Mouse (Mus musculus): ENCODE measurements around the gene Lgi4. TPM values are rescaled to one million over a fixed set of nuclear protein-coding genes. Genes with fewer than 3 reads are reported as not detected.

Gene Lgi4
- polyA plus RNA-seq, 1 experiment from 2014 or later, result 0.58 TPM

- Histone ChIP-seq H3K4me2 (no peak overlapping the region), H3K4me1 (peaks cover 10% of the 10 kb centered on the region), H3K36me3 (no peaks in the 10 kb centered on the region), H3K9ac (no peak overlapping the region), H3K9me3 (no peaks in the 10 kb centered on the region), H3K27ac (no peak overlapping the region), H3K4me3 (no peak overlapping the region), H3K27me3 (no peaks in the 10 kb centered on the region)
- ATAC-seq (ENCODE audit: insufficient number of reproducible peaks, low FRiP score, low TSS enrichment, low read depth), result no peak
- 56% methylated on average over 4 of the region's 4 CpGs for WGBS
Measured at GRCm38 (mm10) chr7:31112036-31112435, 52.9 kb downstream of the Lgi4 start.

DNA sequence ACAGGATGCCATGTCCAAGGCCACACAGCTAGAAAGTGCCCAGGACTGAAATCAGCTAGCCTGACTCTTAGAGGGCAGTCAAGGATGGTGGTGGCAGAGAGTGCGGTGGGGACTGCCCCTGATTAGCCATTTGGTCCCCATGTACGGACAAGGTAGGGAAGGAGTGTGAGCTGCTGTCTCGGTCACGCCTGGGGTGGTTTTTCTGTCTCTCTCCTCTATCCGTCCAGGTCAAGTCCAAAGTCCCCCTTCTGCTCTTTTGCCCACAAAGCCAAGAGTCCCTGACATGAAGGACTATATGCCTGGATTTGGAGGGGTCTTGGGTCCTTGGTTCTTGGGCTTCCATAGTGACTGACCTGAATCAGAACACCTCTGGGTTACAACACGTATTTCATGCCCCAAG lies 54.7 kb downstream of the Lgi4 start:
- ATAC-seq (ENCODE audit: insufficient number of reproducible peaks, low FRiP score, low TSS enrichment, low read depth), result no peak
- Histone ChIP-seq H3K27ac (no peak overlapping the region), H3K36me3 (no peaks in the 10 kb centered on the region), H3K4me1 (peaks cover 10% of the 10 kb centered on the region), H3K9me3 (no peaks in the 10 kb centered on the region), H3K4me2 (no peak overlapping the region), H3K27me3 (no peaks in the 10 kb centered on the region), H3K4me3 (no peak overlapping the region), H3K9ac (no peak overlapping the region)
- 75% methylated on average over 6 of the region's 6 CpGs for WGBS

DNA sequence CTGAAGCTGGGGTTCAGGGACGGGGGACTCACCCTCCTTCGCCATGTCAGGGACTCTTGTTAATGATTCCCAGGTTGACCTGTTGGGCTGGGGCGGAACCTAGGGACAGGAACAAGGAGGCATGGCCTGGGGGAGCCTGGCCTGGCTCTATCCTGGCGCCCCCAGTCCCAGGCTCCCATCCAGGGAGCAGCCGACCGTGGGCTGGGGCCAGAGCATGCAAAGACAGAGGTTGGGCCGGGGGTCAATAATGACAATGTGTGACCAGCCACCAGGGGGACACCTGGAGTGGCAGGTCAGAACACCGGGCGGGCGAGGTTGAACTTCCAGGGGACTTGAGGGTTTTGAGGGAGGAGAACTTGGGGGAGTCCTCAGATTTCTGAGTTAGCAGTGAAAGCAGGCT lies 55.5 kb downstream of the Lgi4 start:
- Histone ChIP-seq H3K4me3 (no peak overlapping the region), H3K27me3 (no peaks in the 10 kb centered on the region), H3K27ac (no peak overlapping the region), H3K9ac (no peak overlapping the region), H3K4me1 (peaks cover 10% of the 10 kb centered on the region), H3K4me2 (peak overlapping the region; percentile 35; the same call in 1 of the 2 replicates), H3K9me3 (no peaks in the 10 kb centered on the region), H3K36me3 (no peaks in the 10 kb centered on the region)
- 53% methylated on average over 10 of the region's 10 CpGs for WGBS
- ATAC-seq (ENCODE audit: insufficient number of reproducible peaks, low FRiP score, low TSS enrichment, low read depth), result no peak

GRCm38 (mm10) chr7:31115182-31115581 lies 56.0 kb downstream of the Lgi4 start, which contains the start of gene Hpn:
Hpn (minus strand) TSS chr7:31115290.
- Histone ChIP-seq H3K4me1 (peaks cover 10% of the 10 kb centered on the region), H3K4me3 (no peak within 1 kb of the TSS), H3K27me3 (no peaks in the 10 kb centered on the region), H3K36me3 (no peaks in the 10 kb centered on the region), H3K4me2 (peak within 1 kb of the TSS; percentile 35), H3K9me3 (no peaks in the 10 kb centered on the region), H3K9ac (no peak within 1 kb of the TSS), H3K27ac (no peak within 1 kb of the TSS; the same call in 1 of the 2 replicates)
- no peak for ATAC-seq (ENCODE audit: insufficient number of reproducible peaks, low FRiP score, low TSS enrichment, low read depth)
- WGBS, result 20% methylated on average over 15 of the region's 15 CpGs

- H3K4me1 ChIP-seq, result peaks cover 10% of the 10 kb centered on the region
- peak overlapping the region; percentile 35; the same call in 1 of the 2 replicates for H3K4me2 ChIP-seq
- H3K36me3 ChIP-seq, result no peaks in the 10 kb centered on the region
- no peaks in the 10 kb centered on the region for H3K9me3 ChIP-seq
- H3K27me3 ChIP-seq, result no peaks in the 10 kb centered on the region
- no peak overlapping the region for H3K9ac ChIP-seq
- 38% methylated on average over 17 of the region's 17 CpGs for WGBS
- H3K27ac ChIP-seq, result no peak overlapping the region; the same call in 1 of the 2 replicates
- no peak for ATAC-seq (ENCODE audit: insufficient number of reproducible peaks, low FRiP score, low TSS enrichment, low read depth)
- no peak overlapping the region for H3K4me3 ChIP-seq
Measured at GRCm38 (mm10) chr7:31115587-31116043, 56.5 kb downstream of the Lgi4 start.

- no peak overlapping the region for H3K4me2 ChIP-seq
- H3K9ac ChIP-seq, result no peak overlapping the region
- no peak overlapping the region for H3K27ac ChIP-seq
- no peak overlapping the region for H3K4me3 ChIP-seq
- no peak for ATAC-seq (ENCODE audit: insufficient number of reproducible peaks, low FRiP score, low TSS enrichment, low read depth)
- WGBS, result 45% methylated on average over 15 of the region's 16 CpGs
- H3K9me3 ChIP-seq, result no peaks in the 10 kb centered on the region
- peaks cover 10% of the 10 kb centered on the region for H3K4me1 ChIP-seq
- no peaks in the 10 kb centered on the region for H3K36me3 ChIP-seq
- H3K27me3 ChIP-seq, result no peaks in the 10 kb centered on the region
Measured at GRCm38 (mm10) chr7:31116721-31117145, 57.6 kb downstream of the Lgi4 start.

DNA sequence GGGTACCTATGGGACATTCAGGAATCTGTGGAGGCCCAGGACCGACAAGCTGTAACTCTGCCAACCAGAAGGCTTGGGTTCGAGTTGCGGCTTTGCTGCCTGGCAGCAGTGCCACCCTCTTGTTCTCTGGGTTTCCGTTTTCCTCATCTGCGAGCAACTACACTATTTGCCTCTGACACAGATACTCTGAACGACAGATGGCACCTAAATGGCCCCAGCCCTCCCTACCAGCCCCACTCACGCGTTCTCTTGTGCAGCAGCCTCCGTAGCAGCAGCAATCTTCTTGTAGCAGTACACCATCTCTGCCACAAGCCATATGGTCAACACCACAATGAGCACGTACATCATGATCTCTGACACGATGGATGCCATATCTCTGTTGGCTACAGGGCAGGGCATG lies 58.3 kb downstream of the Lgi4 start:
- H3K36me3 ChIP-seq, result no peaks in the 10 kb centered on the region
- no peak overlapping the region for H3K9ac ChIP-seq
- WGBS, result 87% methylated on average over 11 of the region's 11 CpGs

GRCm38 (mm10) chr7:31118486-31118885 lies 59.3 kb downstream of the Lgi4 start:
- Histone ChIP-seq H3K4me1 (peaks cover 10% of the 10 kb centered on the region), H3K27ac (no peak overlapping the region), H3K4me3 (no peak overlapping the region), H3K9ac (no peak overlapping the region), H3K4me2 (no peak overlapping the region), H3K36me3 (no peaks in the 10 kb centered on the region), H3K9me3 (no peaks in the 10 kb centered on the region), H3K27me3 (no peaks in the 10 kb centered on the region)
- ATAC-seq (ENCODE audit: insufficient number of reproducible peaks, low FRiP score, low TSS enrichment, low read depth), result no peak
- WGBS, result 65% methylated on average over 7 of the region's 7 CpGs

More for the DNA sequence above, 58.3 kb downstream of the Lgi4 start:
- Histone ChIP-seq H3K4me1 (peaks cover 10% of the 10 kb centered on the region), H3K9me3 (no peaks in the 10 kb centered on the region), H3K27ac (no peak overlapping the region), H3K4me3 (no peak overlapping the region), H3K27me3 (no peaks in the 10 kb centered on the region), H3K4me2 (no peak overlapping the region)
- ATAC-seq (ENCODE audit: insufficient number of reproducible peaks, low FRiP score, low TSS enrichment, low read depth), result no peak

GRCm38 (mm10) chr7:31119556-31119955 lies 60.4 kb downstream of the Lgi4 start:
- Histone ChIP-seq H3K4me2 (no peak overlapping the region), H3K9me3 (no peaks in the 10 kb centered on the region), H3K36me3 (no peaks in the 10 kb centered on the region), H3K27me3 (peaks cover 2% of the 10 kb centered on the region), H3K4me3 (no peak overlapping the region), H3K4me1 (peaks cover 10% of the 10 kb centered on the region), H3K9ac (no peak overlapping the region), H3K27ac (no peak overlapping the region)
- WGBS, result 82% methylated on average over 5 of the region's 5 CpGs
- ATAC-seq (ENCODE audit: insufficient number of reproducible peaks, low FRiP score, low TSS enrichment, low read depth), result no peak

Small RNA genes lying within 50 kb of the gene (microRNA-seq; reads per million reads assigned to microRNA genes)
- not detected for gene Mir7050

Other genes starting within 250 kb of the Lgi4 start
- gene Ffar2, start 235.6 kb upstream of the Lgi4 start, polyA plus RNA-seq (2015; fragmentation: Nextera tagmentation; extraction: Ambion mirVana), result 0.27 TPM in 1 of 2 replicates, not detected in the other
- gene Ffar3, start 203.2 kb upstream of the Lgi4 start, polyA plus RNA-seq (2015; fragmentation: Nextera tagmentation; extraction: Ambion mirVana), result not detected in 2 replicates
- gene Ffar1, start 197.8 kb upstream of the Lgi4 start, polyA plus RNA-seq (2015; fragmentation: Nextera tagmentation; extraction: Ambion mirVana), result not detected in 2 replicates
- gene Cd22, start 179.0 kb upstream of the Lgi4 start, polyA plus RNA-seq (2015; fragmentation: Nextera tagmentation; extraction: Ambion mirVana), result 0.04 and 0.11 TPM in 2 replicates
- 1.3 and 1.4 TPM in 2 replicates for gene Mag, start 144.5 kb upstream of the Lgi4 start, polyA plus RNA-seq (2015; fragmentation: Nextera tagmentation; extraction: Ambion mirVana)
- not detected in 2 replicates for gene Hamp2, start 134.7 kb upstream of the Lgi4 start, polyA plus RNA-seq (2015; fragmentation: Nextera tagmentation; extraction: Ambion mirVana)
- gene Hamp, start 115.3 kb upstream of the Lgi4 start, polyA plus RNA-seq (2015; fragmentation: Nextera tagmentation; extraction: Ambion mirVana), result not detected in 2 replicates
- gene Usf2, start 102.5 kb upstream of the Lgi4 start, polyA plus RNA-seq (2015; fragmentation: Nextera tagmentation; extraction: Ambion mirVana), result 22.3 and 23.4 TPM in 2 replicates
- 37.1 and 39.5 TPM in 2 replicates for gene Lsr, start 85.9 kb upstream of the Lgi4 start, polyA plus RNA-seq (2015; fragmentation: Nextera tagmentation; extraction: Ambion mirVana)
- gene Fam187b, start 85.6 kb upstream of the Lgi4 start, polyA plus RNA-seq (2015; fragmentation: Nextera tagmentation; extraction: Ambion mirVana), result 2.4 and 2.7 TPM in 2 replicates
- gene Fxyd5, start 16.9 kb upstream of the Lgi4 start, polyA plus RNA-seq (2015; fragmentation: Nextera tagmentation; extraction: Ambion mirVana), result 42.3 and 52.6 TPM in 2 replicates
- gene Fxyd7, start 7.9 kb upstream of the Lgi4 start, polyA plus RNA-seq (2015; fragmentation: Nextera tagmentation; extraction: Ambion mirVana), result 13.1 and 19.0 TPM in 2 replicates
- gene Fxyd1, start 2.1 kb upstream of the Lgi4 start, polyA plus RNA-seq (2015; fragmentation: Nextera tagmentation; extraction: Ambion mirVana), result 107 and 155 TPM in 2 replicates
- gene Fxyd3, start 17.4 kb downstream of the Lgi4 start, polyA plus RNA-seq (2015; fragmentation: Nextera tagmentation; extraction: Ambion mirVana), result 76.1 and 91.8 TPM in 2 replicates
- 2.4 and 3.4 TPM in 2 replicates for gene Hpn, start 55.9 kb downstream of the Lgi4 start, polyA plus RNA-seq (2015; fragmentation: Nextera tagmentation; extraction: Ambion mirVana)
- 4.7 and 5.7 TPM in 2 replicates for gene Scn1b, start 67.7 kb downstream of the Lgi4 start, polyA plus RNA-seq (2015; fragmentation: Nextera tagmentation; extraction: Ambion mirVana)
- 68.2 and 70.9 TPM in 2 replicates for gene Gramd1a, start 96.6 kb downstream of the Lgi4 start, polyA plus RNA-seq (2015; fragmentation: Nextera tagmentation; extraction: Ambion mirVana)
- gene Scgb2b2, start 231.2 kb downstream of the Lgi4 start, polyA plus RNA-seq (2015; fragmentation: Nextera tagmentation; extraction: Ambion mirVana), result not detected in 2 replicates
- gene Scgb1b2, start 232.5 kb downstream of the Lgi4 start, polyA plus RNA-seq (2015; fragmentation: Nextera tagmentation; extraction: Ambion mirVana), result not detected in 2 replicates